Mouse (Mus musculus) heart, adult 9 months (tissue): ENCODE data around the gene B3galt6.

ENCODE experiments used
- DNase-seq, 2 experiments: peaks; one replicate each; pipeline ENCODE4 v3.0.0; 2022; ENCODE audit warnings: low spot score in 2 of 2

B3galt6 gene

DNA sequence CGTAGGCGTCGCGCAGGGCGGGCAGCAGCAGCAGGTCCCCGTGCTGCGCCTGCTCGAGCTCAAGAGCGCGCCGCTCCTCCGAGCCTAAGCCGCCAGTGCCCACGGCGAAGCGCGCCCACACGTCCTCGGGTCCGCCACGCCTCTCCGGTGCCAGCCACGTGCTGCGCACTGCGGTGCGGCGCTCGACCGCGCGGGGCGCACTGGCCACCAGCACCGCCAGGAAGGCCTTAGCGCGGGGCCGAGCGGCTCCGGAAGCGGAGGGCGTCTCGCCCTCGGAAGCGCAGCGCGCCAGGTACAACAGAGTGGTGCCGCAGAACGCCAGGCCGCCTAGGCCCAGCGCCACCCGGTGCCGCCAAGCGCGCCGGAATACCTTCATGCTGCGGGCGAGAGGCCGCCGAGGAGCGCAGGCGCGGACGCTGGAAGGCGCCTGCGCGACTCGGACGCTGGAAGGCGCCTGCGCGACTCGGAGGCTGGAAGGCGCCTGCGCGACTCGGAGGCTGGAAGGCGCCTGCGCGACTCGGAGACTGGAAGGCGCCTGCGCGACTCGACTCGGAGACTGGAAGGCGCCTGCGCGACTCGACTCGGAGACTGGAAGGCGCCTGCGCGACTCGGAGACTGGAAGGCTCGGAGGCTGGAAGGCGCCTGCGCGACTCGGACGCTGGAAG is at the start of gene B3galt6, which contains the start of gene Sdf4:
B3galt6 (minus strand) TSS at position 409 of the 665 bp plus-strand sequence.
Sdf4 (plus strand) TSS at position 632 of the 665 bp plus-strand sequence.
- DNase-seq, result peak; percentile 77 to 88

DNA sequence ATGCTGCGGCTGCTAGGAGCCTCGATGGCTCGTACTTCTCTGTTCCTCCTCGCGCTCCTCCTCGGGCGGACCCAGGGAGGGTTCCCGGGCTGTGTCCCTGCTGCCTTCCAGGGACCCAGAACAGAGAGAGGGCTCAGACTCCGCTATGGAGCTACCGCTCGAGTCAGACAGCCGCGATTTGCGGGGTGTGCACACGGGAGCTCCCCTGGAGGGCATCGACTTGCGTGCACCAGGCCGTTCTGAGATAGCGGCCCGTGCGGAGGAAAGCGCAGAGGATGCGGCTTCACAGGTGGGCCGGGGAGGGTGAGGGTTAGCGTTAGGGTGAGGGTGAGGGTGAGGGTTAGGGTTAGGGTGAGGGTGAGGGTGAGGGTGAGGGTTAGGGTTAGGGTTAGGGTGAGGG is 42.5 kb upstream of the B3galt6 start:
- DNase-seq, result no peak

DNA sequence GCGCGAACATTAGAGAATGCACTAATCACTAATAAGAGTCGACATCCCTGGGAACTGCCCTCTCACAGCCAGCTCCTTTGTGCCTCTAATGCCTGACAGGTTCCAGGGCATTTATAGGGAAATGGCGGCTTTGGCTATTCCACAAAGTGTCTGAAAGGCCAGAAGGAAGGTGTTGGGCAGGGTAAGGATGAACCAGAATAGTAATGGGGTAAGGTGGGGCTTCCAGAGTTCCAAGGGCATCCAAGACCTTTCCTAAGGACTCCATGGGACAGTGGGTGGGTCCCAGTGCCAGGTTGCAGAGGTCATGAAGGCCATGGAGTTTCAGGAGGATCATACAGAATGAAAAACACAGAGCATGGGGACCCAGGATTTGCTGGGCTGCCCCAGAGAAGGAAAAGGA is 41.9 kb upstream of the B3galt6 start:
- DNase-seq, result no peak

DNA sequence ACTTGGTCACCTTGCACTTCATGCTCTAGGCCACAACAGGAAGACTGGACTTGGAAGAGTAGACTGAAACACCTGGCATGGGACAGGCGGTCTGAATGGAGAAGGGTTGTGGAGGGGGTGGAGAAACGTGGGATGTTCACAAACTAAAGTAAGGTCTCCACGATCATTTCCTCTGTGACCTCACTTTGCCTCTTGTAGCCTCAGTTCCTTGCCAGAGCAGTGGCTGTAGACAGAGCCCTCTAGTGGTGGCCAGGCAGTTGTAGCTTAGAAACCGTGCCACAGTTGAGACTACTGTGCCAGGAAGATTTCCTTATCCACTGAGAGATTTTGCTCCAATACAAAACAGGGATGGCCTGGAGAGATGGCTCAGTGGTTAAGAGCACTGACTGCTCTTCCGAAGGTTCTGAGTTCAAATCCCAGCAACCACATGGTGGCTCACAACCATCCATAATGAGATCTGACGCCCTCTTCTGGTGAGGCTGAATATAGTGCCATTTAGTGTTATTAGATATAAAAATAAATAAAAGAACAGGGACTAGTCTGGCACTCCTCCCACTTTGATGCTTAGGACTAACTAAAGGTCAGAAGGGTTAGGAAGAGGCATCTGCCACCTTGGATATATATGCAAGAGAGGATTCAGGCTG is 41.1 kb upstream of the B3galt6 start:
- peak; percentile 50 to 52 for DNase-seq

DNA sequence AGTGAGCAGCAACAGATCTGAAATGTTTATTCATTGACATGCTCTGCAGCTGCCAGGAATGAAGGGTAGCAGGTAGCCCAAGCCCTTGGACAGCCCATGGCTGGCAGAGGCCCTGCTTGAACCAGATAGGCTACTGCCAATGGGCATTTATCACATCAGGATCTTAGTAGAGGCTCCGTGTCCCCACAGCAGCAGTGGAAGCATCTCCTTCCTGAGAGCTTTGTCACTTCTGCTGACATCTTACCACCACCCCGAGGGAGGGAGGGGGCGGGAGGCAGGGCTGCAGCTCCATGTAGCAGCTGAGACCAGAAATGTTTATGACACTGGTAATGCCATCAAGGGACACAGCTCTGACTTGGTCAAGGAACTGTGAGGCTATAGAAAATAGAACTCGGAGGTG is 40.4 kb upstream of the B3galt6 start:
- no peak for DNase-seq

DNA sequence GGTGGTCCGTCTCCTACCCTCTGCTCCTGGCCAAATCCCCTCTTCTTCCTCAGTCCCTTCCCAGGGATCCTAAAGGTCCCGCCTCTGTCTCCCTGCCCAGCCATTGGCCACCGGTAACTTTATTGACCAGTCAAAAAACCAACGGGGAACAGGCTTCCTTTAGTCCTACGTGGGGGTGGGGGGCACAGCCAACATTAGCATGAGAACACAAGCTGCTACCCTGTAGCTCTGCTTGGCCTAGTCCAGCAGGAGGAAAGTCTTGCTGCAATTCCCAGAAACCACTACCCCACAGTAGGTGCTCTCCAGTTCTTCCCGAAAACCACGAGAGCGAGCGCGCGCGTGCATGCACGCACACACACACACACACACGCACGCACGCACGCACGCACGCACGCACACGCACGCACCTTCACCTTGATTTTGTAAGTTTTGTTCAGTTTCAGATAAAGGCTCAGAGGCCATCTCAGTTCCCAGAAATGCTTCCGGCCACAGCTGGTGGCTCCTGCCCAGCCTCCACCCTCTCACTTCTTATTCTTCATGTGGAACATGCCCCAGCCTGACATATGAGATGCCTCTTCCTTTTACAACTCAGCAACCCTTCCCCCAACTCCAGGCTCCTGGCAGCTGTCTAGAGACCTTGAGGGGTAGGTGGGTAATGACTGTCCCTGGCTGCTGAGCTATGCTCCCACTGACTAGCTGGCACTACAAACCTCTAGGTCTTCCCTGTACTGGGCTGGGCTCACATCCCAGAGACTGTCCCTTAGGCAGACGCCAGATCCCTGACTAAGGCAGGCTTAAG is 39.3 kb upstream of the B3galt6 start:
- peak; percentile 87 to 92 for DNase-seq

DNA sequence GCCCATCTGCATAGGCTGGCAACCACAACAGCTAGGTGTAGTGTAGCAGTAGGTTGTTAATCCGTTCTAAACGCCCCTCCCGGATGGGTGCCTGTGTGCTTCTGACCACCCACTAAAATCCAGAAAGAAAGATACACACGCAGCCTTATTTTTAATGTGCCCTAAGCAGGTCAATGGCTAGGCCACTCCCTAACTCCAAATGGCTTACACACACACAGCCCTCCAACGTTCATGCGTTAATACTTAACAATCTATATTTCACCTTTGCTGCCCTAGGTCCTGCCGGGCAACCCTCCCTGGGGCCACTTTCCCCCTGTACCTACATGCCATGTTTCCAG is 38.8 kb upstream of the B3galt6 start:
- DNase-seq, result no peak

DNA sequence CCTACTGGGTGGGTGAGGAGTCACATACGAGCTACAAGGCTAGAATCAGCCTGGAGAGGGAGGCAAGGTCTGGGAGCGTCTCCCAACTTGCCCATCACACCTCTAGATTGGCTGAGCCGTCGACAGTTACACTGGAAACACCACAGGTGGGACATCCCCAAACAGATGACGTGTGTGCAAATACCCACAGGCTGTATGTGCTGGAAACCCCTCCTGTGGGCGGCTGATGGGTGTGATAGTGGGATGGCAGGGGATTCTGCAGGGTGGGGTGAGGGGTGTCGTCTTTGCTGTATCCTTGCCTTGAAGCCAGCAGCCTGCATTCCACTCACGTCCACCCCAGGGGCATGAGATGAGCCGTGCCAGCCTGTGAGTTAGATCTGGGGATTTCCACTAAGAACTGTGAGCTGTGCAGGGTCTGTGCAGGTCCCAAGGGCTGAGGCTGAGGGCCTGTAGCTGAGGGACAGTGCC is 38.2 kb upstream of the B3galt6 start:
- DNase-seq, result no peak

DNA sequence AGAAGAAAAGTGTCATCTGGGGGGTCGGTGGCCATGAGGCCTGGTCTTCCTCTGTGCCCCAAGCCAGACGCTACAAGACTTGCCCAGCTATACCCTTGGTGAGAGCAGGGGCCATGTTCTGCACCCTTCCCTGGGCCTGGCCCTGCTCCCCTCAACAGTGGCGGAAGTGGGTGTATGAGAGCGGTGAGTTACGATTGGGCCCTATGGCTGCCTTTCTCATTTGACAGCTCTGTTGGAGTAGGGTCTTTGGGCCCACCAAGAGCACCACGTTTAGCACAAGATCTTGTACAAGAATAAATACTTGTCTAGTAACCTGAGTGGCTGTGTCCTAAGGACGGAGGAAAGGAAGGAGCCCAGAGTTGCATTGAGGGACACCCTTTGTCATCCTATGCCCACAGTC is 36.1 kb upstream of the B3galt6 start:
- DNase-seq, result no peak

DNA sequence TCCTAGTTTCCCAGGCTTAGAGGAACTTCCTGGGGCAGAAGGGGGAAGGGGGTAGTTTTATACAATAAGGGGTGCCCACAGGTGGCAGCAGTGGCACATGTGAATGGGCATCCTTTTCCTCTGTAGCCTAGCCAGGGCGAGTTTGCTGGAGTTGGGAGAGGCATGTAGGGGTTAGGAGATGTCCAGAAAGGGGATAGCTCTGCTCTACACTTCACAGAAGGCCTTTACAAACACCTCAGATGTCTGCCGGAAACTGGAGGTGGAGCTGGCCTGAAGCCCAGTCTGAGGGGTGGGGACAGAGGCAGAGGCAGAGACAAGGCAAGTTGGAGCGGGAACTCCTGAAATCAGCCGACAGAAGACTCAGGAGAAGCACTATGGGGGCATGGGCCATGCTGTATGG is 33.6 kb upstream of the B3galt6 start, which contains the start of gene Tnfrsf18:
Tnfrsf18 (plus strand) TSS at position 152 of the 400 bp plus-strand sequence.
- peak in 1 of 2 experiments; percentile 28 for DNase-seq

GRCm38 (mm10) chr4:156024184-156024583 is 31.7 kb upstream of the B3galt6 start:
- peak; percentile 26 to 52 for DNase-seq

DNA sequence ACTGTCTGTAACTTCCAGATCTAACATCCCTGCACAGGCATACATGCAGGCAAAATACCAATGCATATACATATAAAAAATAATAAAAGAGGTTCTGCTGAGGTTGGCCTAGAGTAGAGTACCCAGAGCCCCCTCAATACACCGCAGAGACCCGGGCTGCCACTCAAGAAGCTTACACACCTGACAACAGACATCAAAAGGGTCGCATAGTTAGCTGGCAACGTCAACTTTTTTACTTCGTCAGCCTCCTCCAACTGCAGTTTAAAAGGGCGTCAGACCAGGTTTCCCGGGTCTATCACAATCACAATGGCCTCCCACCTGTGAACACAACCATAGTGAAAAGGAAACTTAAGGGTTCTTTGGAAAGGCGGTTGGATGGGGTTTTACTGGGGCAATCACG is 31.1 kb upstream of the B3galt6 start:
- DNase-seq, result no peak

- DNase-seq, result no peak
These were observed 29.5 kb upstream of the B3galt6 start for GRCm38 (mm10) chr4:156021942-156022419.

DNA sequence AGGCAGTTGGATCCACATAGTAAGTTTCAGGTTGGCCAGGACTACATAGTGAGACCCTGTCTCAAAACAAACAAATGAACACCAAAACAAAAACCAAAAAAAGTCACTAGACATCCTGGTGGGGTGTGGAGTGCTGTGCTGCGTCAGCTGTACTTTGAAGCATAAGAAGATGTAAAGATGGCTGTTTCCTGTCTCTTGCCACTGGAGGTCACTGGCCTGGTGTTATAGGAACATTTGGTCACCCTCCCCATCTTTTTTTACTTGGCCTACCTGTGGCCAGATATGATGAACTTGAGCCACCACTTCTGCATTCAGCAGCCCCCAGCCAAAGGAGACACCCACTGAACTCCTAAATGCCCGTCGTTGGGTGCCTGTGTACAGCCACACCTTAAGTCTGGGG is 28.9 kb upstream of the B3galt6 start:
- DNase-seq, result no peak

DNA sequence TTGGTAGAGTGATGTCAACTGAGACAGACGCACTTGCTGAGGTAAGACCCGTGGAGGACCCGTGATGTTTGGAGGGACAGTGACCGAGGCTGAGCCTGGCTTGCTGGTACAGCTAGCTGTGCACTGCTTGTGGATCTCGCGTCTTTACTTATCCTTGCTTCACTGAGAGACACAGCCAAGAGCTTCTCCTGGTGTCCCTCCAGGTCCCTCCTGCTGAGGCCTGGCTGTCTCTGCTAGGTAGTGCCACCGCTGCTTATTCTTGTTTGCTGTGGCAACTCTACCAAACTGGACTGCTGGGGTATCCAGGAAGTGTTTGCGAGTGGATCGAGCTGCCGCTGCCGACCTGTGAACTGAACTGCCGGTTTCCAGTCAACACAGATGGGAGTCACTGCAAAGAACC is 27.3 kb upstream of the B3galt6 start:
- no peak for DNase-seq

DNA sequence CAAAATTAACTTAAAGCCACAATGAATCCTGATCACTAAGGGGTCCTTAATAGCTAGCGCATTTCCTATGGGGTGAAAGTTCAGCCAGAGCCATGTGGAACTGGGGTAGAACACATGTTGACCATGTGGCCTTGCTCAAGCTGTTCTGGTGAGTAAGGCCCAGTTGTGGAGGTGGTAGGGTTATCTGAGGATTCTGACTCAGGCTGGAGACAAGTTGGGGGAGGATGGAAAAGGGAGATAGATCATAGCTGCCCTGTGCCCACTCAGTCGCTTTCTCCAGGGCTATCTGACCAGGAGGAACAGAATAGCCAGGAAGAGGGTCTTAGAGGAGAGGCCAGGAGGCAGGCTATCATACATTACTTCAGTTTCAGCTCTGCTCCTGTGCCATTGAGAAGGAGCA is 22.0 kb upstream of the B3galt6 start:
- DNase-seq, result no peak

DNA sequence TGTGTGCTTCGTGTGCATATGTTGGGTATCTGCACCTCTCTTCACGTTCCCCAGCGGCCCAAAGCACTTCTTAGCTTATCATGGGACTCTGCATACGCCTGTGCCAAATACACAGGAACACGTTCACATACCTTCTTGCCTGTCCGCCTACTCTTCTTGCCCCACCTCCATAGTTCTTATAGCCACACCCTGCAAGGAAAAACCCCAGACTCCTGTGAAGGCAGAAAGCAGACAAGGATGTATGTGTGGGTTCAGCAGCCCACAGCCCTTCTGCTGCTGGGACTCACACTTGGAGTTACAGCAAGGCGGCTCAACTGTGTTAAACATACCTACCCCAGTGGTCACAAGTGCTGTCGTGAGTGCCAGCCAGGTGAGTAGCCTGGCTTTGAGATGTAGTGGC is 21.2 kb upstream of the B3galt6 start, which contains the start of gene Tnfrsf4:
Tnfrsf4 (plus strand) TSS at position 207 of the 400 bp plus-strand sequence.
- no peak for DNase-seq

DNA sequence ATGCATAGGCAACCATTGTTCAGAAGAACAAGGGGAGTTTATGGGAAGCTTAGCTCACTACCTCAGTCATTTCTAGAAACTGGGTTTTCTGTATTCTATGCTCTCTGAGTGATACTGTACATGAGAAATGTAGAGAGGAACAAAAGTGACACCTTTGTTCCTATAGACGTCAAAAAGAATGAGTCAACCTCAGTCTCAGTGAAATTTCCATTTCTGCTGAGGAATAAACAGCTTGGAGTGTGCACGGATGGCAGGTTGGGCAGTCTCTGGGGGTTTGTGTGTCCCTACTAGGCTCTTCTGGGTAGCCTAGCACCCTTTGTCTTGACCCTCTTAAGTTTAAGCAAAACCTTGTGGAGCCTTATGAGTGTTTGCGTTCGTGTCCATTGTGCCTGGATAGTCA is 15.9 kb upstream of the B3galt6 start:
- DNase-seq, result no peak

- DNase-seq, result no peak
These were observed 11.7 kb upstream of the B3galt6 start for GRCm38 (mm10) chr4:156004109-156004508.

DNA sequence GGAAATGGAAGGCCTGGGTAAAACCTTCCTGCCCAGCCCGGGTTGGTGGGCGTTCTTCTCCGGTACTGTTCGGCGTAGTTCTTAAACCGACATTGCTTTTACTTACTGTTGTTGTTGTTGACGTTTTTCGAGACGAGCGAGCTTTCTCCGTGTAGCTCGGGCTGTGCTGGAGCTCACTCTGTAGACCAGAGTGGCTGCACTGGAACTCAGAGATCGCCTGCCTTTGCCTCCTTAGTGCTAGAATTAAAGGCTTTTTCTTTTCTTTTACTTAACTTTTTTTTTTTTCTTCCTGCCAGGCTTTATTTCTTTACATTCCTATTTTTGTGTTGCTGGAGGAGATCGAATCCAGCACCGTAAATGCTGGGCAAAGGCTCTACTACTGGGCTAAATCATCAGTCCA is 1.2 kb upstream of the B3galt6 start:
- DNase-seq, result no peak

DNA sequence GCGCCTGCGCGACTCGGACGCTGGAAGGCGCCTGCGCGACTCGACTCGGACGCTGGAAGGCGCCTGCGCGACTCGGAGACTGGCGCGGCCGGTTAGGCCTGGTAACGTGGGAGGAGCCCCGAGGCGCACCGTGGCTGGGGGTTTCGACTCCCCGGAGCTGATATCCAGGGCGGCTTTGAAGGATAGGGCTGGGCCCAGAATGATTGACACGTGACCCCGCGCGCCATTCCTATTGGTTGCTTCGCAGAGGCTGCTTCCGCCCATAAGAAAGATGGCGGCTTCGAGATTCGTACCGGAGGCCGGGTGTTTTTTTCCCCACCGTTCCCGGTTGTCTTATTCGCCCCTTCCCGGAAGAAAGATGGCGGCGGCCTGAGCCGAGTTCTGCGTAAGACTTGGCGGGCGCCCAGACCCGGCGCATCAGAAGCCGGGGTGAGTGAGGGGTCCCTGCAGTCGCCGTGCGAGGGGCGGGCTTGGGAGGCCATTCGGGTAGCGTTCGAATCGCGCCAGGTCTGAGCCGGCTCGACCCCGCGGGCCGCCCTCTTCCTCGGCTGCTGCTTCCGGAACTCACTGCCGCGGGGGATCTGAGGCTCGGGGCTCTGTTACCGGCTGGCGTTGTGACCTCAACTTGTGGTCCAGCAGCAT is 578 bp upstream of the B3galt6 start:
- DNase-seq, result peak; percentile 97

DNA sequence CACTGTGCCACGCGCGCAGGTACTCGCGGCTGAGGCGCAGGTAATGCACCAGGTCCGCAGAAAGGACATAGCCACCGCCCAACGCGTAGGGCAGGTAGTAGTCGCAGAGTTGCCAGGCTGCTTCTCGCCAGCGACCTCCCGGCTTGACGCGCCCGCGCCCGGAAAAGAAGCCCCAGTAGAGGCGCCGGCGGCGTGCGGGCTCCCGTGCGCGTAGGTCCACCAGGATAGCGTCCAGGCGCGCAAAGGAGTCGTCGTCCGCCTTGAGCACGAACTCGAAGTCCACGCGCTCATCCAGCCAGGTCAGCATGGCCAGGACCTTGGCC is 580 bp downstream of the B3galt6 start:
- DNase-seq, result no peak
